Mouse (Mus musculus): ENCODE results near the gene Kcne1.

DNA sequence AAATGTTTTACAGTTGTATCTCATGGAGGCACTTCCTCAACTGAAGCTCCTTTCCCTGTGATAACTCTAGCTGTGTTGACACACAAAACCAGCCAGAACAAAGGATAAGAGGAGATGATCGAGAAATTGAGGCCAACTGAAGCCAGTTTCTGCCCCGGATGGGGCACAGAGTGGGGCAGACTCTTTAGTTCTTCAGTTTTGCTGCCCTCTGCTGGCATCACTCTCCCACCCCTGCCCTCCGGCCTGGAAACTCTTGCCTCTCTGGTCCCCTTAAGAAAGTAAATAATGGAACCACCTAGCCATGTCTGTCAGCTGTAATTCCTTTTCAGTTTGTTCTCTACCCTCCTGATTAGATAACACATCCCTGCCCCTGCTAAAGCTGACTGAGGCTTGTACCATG, 51.3 kb downstream of the Kcne1 start:
- TF ChIP-seq POLR2A (IDR thresholded peaks at IDR 0.05; ENCODE audit: low read depth, low read length) (no peak), CTCF (conservative IDR thresholded peaks at IDR 0.05; ENCODE audit: insufficient read depth, insufficient read length, low read depth, low read length) (no peak)
